Mouse (Mus musculus): ENCODE measurements around the gene Capn15.

DNA sequence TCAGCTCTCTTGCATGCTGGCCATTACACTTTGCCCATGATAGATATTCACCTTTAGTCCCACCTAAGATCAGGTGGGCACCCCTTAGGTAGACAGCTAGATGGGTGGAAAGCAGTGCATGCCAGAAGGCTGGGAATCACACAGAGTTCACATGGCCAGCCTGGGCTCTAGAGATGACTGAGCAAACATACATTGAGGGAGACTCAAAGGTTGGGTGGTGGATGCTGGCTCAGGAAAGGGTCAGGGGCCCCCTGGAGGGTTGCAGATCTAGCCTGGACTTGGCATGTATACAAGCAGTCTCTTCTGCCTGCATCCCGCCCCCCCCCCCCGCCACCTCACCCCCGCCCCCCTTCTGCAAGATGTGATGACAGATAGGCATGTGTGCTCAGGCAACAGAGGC, 34.9 kb downstream of the Capn15 start:
- no peak for TF ChIP-seq CTCF (IDR thresholded peaks at IDR 0.05; ENCODE audit: low read depth)
- TF ChIP-seq EP300 (IDR thresholded peaks at IDR 0.05; ENCODE audit: low read depth): no peak
